Mouse (Mus musculus): ENCODE measurements around the gene Map2k6. TPM values are rescaled to one million over a fixed set of nuclear protein-coding genes. Genes with fewer than 3 reads are reported as not detected.

Map2k6 gene
- polyA plus RNA-seq, 1 experiment from 2014 or later, result 3.4 TPM

DNA sequence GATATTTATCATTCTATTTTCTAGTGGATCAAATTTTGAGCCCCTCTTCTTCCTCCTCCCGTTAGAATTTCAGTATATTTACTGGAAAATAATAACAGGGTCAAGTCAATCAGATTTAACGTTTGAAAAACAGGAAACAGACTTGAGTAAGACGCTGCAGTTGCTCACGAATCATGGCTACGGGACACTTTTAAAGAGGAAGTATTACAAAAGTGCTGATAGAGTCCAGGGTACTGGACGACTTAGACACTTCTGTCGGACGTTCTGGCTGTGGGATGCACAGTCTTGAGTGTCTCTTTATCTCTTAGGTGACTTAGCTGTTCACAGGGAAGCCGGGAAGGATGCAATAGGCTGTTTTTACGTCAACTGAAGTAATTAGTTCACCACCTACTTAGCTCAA, 139.3 kb downstream of the Map2k6 start:
- H3K4me2 ChIP-seq (replicated peaks; ENCODE audit: low read depth), result peak overlapping the region; percentile 61; the same call in 1 of the 2 replicates
- H3K4me1 ChIP-seq (replicated peaks; ENCODE audit: control insufficient read depth, insufficient read depth, low read length), result no peaks in the 10 kb centered on the region
- TF ChIP-seq CTCF (IDR thresholded peaks at IDR 0.05; ENCODE audit: low read depth), result no peak
- no peaks in the 10 kb centered on the region for H3K36me3 ChIP-seq (ENCODE audit: control insufficient read depth, insufficient read depth)
- no peak overlapping the region for H3K9ac ChIP-seq (ENCODE audit: low read depth, low read length)
- no peaks in the 10 kb centered on the region for H3K9me3 ChIP-seq (ENCODE audit: control insufficient read depth)
- ATAC-seq, result no peak
- H3K27me3 ChIP-seq (replicated peaks; ENCODE audit: control insufficient read depth, insufficient read depth, low read length), result no peaks in the 10 kb centered on the region
- WGBS, result 33% methylated on average over 10 of the region's 10 CpGs
- no peak overlapping the region for H3K27ac ChIP-seq (ENCODE audit: low read depth, low read length)
- no peak overlapping the region for H3K4me3 ChIP-seq (ENCODE audit: low read depth, low read length)

GRCm38 (mm10) chr11:110541933-110542332, 143.0 kb downstream of the Map2k6 start:
- Histone ChIP-seq H3K4me3 (ENCODE audit: low read depth, low read length) (no peak overlapping the region), H3K4me1 (replicated peaks; ENCODE audit: control insufficient read depth, insufficient read depth, low read length) (0 out of 2 replicates have a peak, but pooled peaks cover 2% of the 10 kb centered on the region), H3K36me3 (ENCODE audit: control insufficient read depth, insufficient read depth) (no peaks in the 10 kb centered on the region), H3K4me2 (replicated peaks; ENCODE audit: low read depth) (no peak overlapping the region), H3K27me3 (replicated peaks; ENCODE audit: control insufficient read depth, insufficient read depth, low read length) (no peaks in the 10 kb centered on the region), H3K9ac (ENCODE audit: low read depth, low read length) (no peak overlapping the region), H3K9me3 (ENCODE audit: control insufficient read depth) (no peaks in the 10 kb centered on the region), H3K27ac (ENCODE audit: low read depth, low read length) (no peak overlapping the region)
- TF ChIP-seq CTCF (IDR thresholded peaks at IDR 0.05; ENCODE audit: low read depth), result no peak
- 49% methylated on average over 4 of the region's 4 CpGs for WGBS
- no peak for ATAC-seq

DNA sequence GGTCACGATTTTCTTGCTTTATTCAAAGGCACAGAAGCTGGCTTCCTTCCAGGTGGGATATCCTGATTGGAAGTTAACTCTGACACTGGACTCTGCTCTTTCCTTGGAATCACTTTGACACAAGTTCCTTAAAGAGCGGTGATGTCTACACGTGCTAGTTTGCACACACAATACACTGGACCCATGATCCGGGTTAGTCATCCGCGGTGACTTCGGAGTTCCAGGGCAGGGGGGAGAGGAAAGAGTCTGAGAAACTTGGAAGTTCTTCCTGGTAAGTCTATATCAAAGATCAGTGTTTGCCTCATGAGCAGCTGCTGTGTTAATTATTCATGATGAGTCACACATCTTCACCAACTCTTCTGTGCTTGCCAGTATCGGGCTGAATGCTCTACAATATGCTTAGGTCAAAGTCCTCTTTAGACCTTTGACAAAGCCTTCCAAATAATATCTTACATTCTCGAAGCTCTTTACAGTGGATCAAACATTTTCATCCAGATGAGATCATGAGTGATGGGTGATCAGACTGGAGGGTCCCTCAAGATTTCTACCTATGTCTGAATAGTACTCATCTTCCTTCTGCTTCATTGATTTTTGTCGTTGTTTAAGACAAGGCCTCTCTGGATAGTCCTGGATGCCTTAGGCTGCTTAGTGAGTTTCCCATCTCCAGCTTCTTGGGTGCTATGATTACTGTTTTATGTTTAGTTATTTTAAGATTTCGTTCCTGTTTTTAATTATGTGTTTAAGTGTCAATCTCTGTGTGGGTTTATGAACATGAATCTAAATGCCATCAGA, 145.7 kb downstream of the Map2k6 start:
- Histone ChIP-seq H3K27ac (ENCODE audit: low read depth, low read length) (no peak overlapping the region), H3K4me3 (ENCODE audit: low read depth, low read length) (no peak overlapping the region), H3K36me3 (ENCODE audit: control insufficient read depth, insufficient read depth) (no peaks in the 10 kb centered on the region), H3K4me2 (replicated peaks; ENCODE audit: low read depth) (no peak overlapping the region), H3K27me3 (replicated peaks; ENCODE audit: control insufficient read depth, insufficient read depth, low read length) (no peaks in the 10 kb centered on the region), H3K9ac (ENCODE audit: low read depth, low read length) (no peak overlapping the region), H3K9me3 (ENCODE audit: control insufficient read depth) (no peaks in the 10 kb centered on the region), H3K4me1 (replicated peaks; ENCODE audit: control insufficient read depth, insufficient read depth, low read length) (0 out of 2 replicates have a peak, but pooled peaks cover 2% of the 10 kb centered on the region)
- peak; percentile 99 for ATAC-seq
- WGBS, result 43% methylated on average over 11 of the region's 11 CpGs
- TF ChIP-seq CTCF (IDR thresholded peaks at IDR 0.05; ENCODE audit: low read depth), result no peak

- no peak for ATAC-seq
- WGBS, result 68% methylated on average over 3 of the region's 3 CpGs
- Histone ChIP-seq H3K4me1 (replicated peaks; ENCODE audit: control insufficient read depth, insufficient read depth, low read length) (0 out of 2 replicates have a peak, but pooled peaks cover 2% of the 10 kb centered on the region), H3K4me3 (ENCODE audit: low read depth, low read length) (no peak overlapping the region), H3K9me3 (ENCODE audit: control insufficient read depth) (no peaks in the 10 kb centered on the region), H3K9ac (ENCODE audit: low read depth, low read length) (no peak overlapping the region), H3K36me3 (ENCODE audit: control insufficient read depth, insufficient read depth) (no peaks in the 10 kb centered on the region), H3K27ac (ENCODE audit: low read depth, low read length) (no peak overlapping the region), H3K4me2 (replicated peaks; ENCODE audit: low read depth) (no peak overlapping the region), H3K27me3 (replicated peaks; ENCODE audit: control insufficient read depth, insufficient read depth, low read length) (no peaks in the 10 kb centered on the region)
- no peak for TF ChIP-seq CTCF (IDR thresholded peaks at IDR 0.05; ENCODE audit: low read depth)
Measured at GRCm38 (mm10) chr11:110545416-110545815, 146.5 kb downstream of the Map2k6 start.

DNA sequence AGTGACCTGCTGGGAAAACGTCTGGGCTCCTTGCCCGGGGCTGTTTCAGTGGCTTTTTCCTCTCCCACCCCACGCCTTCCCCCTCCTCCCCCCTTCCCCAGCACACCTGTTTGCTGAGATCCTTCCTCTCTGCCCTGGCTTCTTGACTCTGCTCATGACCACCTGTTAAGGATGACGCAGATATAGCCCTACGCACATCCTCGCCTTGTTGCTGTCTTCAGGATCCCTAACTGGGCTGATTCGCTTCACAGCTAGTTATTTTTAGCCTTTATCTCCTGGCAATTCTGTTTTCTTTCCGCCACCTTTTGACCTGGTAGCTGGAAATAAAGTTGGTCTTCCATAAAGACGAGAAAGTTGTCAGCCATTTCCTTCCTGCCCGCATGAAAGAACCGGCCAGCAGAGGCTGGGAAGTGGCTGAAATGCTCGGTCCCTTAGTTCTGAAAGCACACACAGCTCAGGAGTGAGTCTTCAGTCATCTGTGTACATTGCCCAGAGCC, 152.6 kb downstream of the Map2k6 start:
- H3K36me3 ChIP-seq (ENCODE audit: control insufficient read depth, insufficient read depth), result no peaks in the 10 kb centered on the region
- WGBS, result 71% methylated on average over 12 of the region's 12 CpGs
- no peaks in the 10 kb centered on the region for H3K4me1 ChIP-seq (replicated peaks; ENCODE audit: control insufficient read depth, insufficient read depth, low read length)
- no peak for ATAC-seq
- TF ChIP-seq CTCF (IDR thresholded peaks at IDR 0.05; ENCODE audit: low read depth), result no peak
- no peaks in the 10 kb centered on the region for H3K27me3 ChIP-seq (replicated peaks; ENCODE audit: control insufficient read depth, insufficient read depth, low read length)
- no peak overlapping the region for H3K4me2 ChIP-seq (replicated peaks; ENCODE audit: low read depth)
- H3K27ac ChIP-seq (ENCODE audit: low read depth, low read length), result no peak overlapping the region
- no peaks in the 10 kb centered on the region for H3K9me3 ChIP-seq (ENCODE audit: control insufficient read depth)
- H3K4me3 ChIP-seq (ENCODE audit: low read depth, low read length), result no peak overlapping the region
- H3K9ac ChIP-seq (ENCODE audit: low read depth, low read length), result no peak overlapping the region

DNA sequence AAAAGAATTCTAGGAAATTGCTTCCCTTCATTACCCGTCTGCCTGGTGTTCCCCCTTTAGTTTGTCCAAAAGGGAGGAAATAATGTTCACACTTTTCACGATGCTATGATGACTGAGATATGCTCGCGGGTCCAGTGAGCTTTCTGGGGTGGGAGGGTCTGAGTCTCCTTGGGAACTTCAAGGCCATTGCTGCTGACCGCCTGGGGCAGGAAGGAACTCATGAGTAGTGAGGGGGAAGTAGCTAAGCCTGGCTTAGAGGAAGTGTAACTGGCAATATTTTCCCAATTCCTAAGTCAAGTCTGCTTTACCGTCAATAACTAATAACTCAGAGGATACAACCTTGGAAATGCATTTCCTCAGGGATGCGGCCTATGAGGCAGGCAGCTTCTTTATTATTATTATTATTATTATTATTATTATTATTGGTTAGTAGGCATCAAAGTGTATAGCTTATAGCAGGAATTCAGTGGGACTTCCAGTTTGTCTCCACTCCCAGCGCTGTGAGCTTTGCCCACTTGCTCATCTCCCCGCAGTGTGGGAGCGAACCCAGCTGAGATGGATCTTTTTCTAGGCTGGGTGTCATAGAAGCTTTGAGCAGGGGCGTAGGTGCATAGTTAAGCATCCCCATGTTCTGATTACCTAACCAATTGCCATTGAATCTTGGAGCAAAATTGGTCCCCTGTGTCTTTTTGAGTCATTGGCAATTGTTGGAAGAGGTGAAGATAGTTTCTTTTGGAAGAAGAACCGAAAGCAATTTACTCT, 163.6 kb downstream of the Map2k6 start:
- TF ChIP-seq CTCF (IDR thresholded peaks at IDR 0.05; ENCODE audit: low read depth), result no peak
- no peak for ATAC-seq
- no peaks in the 10 kb centered on the region for H3K27me3 ChIP-seq (replicated peaks; ENCODE audit: control insufficient read depth, insufficient read depth, low read length)
- no peak overlapping the region for H3K4me2 ChIP-seq (replicated peaks; ENCODE audit: low read depth)
- no peak overlapping the region for H3K9ac ChIP-seq (ENCODE audit: low read depth, low read length)
- no peaks in the 10 kb centered on the region for H3K36me3 ChIP-seq (ENCODE audit: control insufficient read depth, insufficient read depth)
- H3K27ac ChIP-seq (ENCODE audit: low read depth, low read length), result no peak overlapping the region
- no peak overlapping the region for H3K4me3 ChIP-seq (ENCODE audit: low read depth, low read length)
- no peaks in the 10 kb centered on the region for H3K4me1 ChIP-seq (replicated peaks; ENCODE audit: control insufficient read depth, insufficient read depth, low read length)
- 86% methylated on average over 12 of the region's 12 CpGs for WGBS
- H3K9me3 ChIP-seq (ENCODE audit: control insufficient read depth), result no peaks in the 10 kb centered on the region
